Mouse (Mus musculus): Measurements from ENCODE around the gene Zfp316.

The Zfp316 gene

GRCm38 (mm10) chr5:143269363-143270150 is at the start of gene Zfp316:
TSS of gene Zfp316 (minus strand) at chr5:143270022.
- DNase-seq (ENCODE audit: low read depth, low spot score) = peak; percentile 68

- DNase-seq (ENCODE audit: low read depth, low spot score) = no peak
Measured at GRCm38 (mm10) chr5:143317288-143317610, 47.4 kb upstream of the Zfp316 start.

DNA sequence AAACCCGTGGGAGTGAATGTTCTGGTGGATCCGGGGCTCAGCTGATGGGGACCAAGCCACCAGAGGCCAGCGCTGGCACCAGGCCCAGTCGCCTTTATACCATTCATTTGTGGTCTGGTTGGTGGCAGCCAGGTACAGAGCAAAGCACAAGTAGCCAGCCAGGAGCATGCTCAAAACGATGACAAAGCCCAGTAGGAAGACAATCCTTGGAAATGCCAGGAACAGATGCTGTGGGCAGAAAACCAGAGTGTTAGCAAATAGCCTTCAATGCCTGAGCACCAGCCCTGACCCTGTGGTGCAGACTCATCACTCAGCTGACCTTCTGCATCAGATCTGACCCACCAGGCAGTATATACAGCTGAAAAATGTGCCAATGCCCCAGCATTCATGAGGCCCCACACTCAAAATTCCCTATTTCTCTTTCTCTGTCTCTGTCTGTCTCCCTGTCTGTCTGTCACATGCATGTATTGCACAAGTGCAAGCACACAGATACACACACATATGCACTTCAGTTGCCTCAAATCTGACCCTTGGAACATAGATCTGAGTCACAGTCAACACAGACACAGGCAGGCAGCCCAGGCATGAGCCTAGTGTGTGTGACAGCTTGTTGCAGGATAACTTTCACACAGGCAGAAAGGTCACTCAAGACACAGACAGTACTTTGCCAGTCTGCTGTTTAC is 46.9 kb upstream of the Zfp316 start:
- DNase-seq (ENCODE audit: low read depth, low spot score) = no peak

- no peak for DNase-seq (ENCODE audit: low read depth, low spot score)
Measured at GRCm38 (mm10) chr5:143315514-143315888, 45.7 kb upstream of the Zfp316 start.

GRCm38 (mm10) chr5:143314730-143315513 is 45.1 kb upstream of the Zfp316 start, which contains the start of gene E130309D02Rik:
TSS of gene E130309D02Rik (minus strand) at chr5:143315360.
- DNase-seq (ENCODE audit: low read depth, low spot score) = peak; percentile 71

DNA sequence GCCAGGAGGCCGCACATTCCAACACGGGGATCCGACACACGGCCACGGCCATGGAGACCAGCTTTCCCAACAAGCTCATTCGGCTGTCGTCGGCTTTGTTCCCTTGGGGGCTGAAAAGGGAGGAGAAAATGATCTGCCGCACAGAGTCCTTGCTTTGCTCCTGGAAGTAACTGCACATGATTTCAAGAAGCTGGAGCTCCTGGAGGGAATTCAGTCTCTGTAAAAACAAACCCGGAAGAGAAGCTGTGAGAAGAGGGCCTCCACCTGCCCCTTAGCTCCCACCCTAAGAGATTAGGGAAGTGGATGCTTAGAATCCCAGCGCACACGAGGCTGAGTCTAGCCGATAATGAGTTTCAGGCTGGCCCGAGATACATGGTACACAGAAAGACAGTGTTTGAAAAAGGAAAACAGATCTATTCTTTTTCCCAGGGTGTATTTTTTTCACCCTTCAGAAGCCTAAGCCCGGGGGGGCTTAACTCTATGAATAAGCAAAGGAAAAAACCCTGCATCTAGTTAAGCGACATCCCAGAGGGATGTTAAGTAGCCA is 44.4 kb upstream of the Zfp316 start:
- DNase-seq (ENCODE audit: low read depth, low spot score) = no peak

DNA sequence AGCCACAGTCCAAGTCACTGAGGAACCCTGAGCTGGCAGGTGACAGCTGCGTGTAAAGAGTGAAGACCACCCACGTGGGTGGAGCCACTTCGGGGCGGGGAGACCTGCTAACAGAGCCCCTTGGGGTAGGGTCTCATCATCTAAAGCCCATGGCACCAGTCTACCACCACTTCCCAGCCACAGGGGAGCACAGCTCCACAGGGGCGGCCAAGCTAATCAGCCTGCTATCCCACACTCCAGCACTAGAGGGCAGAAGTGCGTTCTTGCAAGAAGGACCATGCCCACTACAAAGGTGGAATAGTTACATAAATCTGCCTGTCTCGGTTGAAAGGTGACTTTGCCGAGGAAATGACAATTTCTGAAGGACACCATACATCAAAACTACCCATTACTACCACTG is 42.1 kb upstream of the Zfp316 start:
- DNase-seq (ENCODE audit: low read depth, low spot score) = peak; percentile 53

DNA sequence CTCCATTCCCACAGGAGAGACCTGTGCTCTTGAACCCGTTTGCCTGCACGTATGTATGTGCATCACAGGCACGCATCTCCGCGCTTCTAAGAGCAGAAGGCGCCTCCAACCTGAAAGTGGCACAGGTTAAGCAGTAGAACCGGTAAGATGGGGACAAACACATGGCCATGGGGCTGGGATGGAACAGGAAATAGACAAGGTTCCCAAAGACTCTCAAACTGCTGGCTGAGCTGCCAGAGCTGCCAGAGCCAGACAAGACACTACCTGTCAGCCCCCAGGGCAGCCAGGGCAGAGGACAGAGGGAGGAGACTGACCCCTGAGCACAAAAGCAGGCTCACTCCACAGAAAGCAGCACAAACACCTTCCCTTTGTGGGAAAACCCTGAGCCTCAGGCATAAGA is 40.1 kb upstream of the Zfp316 start:
- no peak for DNase-seq (ENCODE audit: low read depth, low spot score)

- DNase-seq (ENCODE audit: low read depth, low spot score) = no peak
Measured at GRCm38 (mm10) chr5:143308825-143309224, 39.0 kb upstream of the Zfp316 start.

DNA sequence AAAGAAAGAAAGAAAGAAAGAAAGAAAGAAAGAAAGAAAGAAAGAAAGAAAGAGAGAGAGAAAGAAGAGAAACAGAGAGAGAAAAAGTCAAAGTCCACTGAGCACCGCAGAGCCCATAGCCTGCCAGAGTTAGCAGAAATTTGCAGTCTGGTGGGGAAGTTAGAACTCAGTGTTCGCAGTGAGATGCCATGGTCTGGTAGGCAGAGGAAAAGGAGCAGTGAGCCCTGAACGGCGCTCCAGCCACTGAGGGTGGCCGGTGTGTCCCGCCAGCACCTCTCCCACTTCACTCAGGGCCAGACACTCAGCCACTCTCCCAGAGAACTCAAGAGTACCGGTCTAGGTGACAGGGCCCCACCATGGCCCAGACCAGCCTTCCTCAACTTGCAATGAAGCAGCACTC is 34.4 kb upstream of the Zfp316 start:
- no peak for DNase-seq (ENCODE audit: low read depth, low spot score)

- no peak for DNase-seq (ENCODE audit: low read depth, low spot score)
Measured at GRCm38 (mm10) chr5:143301296-143301695, 31.5 kb upstream of the Zfp316 start.

DNA sequence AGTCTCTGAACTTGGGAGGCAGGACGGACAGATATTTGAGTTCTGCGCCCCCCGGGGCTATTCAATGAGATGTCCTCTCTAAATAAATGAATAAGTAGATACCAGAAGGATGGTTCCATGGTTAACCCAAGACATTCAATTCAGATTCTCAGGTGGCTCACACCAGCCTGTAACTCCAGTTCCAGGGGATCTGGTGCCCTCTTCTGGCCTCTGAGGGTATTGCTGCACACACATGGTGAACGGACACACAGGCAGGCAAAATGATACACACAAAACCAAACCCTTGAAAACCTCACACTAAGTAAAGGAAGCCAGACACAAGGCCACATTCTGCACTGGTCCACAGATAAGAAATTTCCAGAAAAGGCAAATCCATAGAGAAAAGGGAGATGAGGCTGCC is 29.9 kb upstream of the Zfp316 start:
- DNase-seq (ENCODE audit: low read depth, low spot score) = no peak

GRCm38 (mm10) chr5:143298391-143298790 is 28.6 kb upstream of the Zfp316 start:
- no peak for DNase-seq (ENCODE audit: low read depth, low spot score)

DNA sequence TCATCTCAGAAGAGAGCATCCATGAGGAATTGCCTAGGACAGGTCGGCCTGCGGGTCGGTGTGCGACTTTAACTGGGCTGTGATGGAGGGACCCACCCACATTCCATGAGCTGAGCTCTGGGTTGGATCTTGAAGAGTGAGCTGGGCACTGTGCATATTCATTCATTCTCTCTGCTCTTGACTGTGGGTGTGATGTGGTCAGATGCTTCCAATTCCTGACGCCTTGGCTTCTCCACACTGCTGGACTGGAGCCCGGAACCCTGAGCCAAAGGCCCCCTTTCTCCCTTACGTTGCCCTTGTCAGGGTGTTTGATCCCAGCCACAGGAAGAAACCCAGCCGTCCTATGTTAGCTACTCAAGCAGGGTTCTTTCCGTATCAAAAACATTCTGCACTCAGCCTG is 28.2 kb upstream of the Zfp316 start:
- DNase-seq (ENCODE audit: low read depth, low spot score) = no peak

GRCm38 (mm10) chr5:143295330-143295729 is 25.5 kb upstream of the Zfp316 start:
- DNase-seq (ENCODE audit: low read depth, low spot score) = no peak

DNA sequence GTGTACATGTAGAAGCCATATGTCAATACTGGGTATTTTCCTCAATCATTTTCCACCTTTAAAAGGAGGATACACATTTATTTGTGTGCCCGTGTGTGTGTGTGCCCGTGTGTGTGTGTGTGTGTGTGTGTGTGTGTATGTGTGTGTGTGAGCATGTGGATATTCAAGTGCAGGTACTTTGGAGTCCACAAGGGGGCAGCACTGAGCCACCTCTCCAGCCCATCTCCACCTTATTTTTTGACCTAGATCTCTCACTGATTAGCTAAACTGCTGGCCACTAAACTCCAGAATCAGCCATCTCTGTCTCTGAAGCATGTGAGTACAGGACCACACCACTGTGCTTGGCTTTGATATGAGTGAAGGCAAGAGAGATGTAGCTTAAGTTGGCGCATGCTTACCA is 25.0 kb upstream of the Zfp316 start:
- no peak for DNase-seq (ENCODE audit: low read depth, low spot score)

- no peak for DNase-seq (ENCODE audit: low read depth, low spot score)
Measured at GRCm38 (mm10) chr5:143293404-143293803, 23.6 kb upstream of the Zfp316 start, which contains the start of gene Zfp853. TSS of gene Zfp853 (minus strand) at chr5:143293623.

- no peak for DNase-seq (ENCODE audit: low read depth, low spot score)
Measured at GRCm38 (mm10) chr5:143292879-143293278, 23.1 kb upstream of the Zfp316 start.

DNA sequence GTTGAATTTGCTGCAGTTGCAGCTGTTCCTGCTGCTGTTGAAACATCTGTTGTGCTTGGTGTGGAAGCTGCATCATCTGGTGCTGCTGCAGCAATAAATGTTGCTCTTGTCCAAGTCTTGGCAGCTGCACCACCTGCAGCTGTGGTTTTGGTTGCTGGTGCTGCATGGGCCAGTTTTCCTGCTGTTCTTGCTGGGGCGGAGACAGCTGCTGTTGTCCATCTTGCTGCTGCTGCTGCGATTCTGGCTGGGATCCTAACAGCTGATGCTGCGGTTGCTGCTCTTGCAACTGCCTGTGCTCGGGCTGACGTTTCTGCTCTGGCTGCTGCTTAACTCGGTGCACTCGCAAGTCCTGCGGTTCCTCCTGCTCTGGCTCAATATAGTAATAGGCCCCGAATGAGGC is 19.5 kb upstream of the Zfp316 start:
- DNase-seq (ENCODE audit: low read depth, low spot score) = no peak

GRCm38 (mm10) chr5:143288378-143288911 is 18.6 kb upstream of the Zfp316 start:
- DNase-seq (ENCODE audit: low read depth, low spot score) = no peak

DNA sequence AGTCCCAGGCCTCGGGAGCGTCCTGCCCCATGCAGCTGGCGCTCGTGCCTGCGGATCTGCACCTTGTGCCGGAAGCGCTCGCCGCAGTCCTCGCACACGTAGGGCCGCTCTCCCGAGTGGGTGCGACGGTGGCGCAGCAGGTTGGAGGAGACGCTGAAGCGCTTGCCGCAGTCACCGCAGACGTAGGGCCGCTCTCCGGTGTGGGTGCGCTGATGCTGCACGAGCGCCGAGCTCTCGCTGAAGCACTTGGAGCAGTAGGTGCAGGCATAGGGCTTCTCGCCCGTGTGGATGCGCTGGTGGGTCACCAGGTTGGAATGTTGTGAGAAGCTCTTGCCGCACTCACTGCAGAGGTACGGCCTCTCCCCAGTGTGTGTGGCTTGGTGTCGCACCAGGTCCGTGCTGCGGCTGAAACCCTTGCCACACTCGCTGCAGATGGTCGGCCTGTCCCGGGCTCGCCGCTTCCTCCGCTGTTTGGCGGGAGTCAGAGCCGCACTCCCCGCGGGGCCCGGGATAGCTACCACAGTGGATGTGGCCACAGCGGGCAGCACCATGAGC is 18.0 kb upstream of the Zfp316 start:
- no peak for DNase-seq (ENCODE audit: low read depth, low spot score)

GRCm38 (mm10) chr5:143284762-143285161 is 14.9 kb upstream of the Zfp316 start:
- DNase-seq (ENCODE audit: low read depth, low spot score) = no peak
